Mouse (Mus musculus): ENCODE results near the gene Ifi202b.

DNA sequence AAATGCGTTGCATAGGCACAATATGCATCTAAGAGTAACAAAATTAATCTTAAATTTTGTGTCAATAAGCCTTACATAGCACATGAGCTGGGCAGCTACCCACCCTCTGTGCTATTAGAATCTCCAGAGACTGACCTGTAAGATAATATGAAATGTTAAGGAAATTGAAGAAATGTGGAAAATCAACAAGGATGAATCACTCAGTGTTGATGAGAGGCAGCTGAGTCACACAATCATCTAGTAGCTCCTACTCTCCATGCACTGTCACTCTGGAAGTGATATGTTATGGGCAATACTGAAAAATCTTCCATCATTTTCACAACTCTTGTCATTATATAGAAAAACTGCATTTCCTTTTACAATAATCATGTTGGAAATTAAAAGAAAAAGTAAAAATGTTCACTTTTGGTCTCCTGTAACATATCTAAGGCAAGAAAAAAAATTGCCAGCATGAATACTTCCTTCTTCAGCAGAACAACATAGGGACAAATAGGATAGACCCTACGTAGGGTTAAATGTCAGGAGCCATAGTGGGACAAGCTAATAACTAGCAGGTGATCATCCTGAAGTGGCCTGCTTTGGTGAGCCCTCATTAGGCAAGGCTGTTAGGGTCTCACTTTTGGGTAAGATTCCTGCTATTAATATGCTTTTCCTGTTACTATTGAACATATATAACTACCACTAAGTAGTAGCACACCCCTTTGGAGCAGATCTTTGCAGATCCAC lies 27.3 kb downstream of the Ifi202b start:
- TF ChIP-seq CTCF (IDR thresholded peaks at IDR 0.05; ENCODE audit: low read depth) = no peak
- no peak for TF ChIP-seq EP300 (IDR thresholded peaks at IDR 0.05; ENCODE audit: low read depth)

Measured in liver, postnatal 0 days (tissue).